Mouse (Mus musculus): Measurements from ENCODE around the gene Arhgef11.

Gene Arhgef11

GRCm38 (mm10) chr3:87763202-87763601 is 145.8 kb downstream of the Arhgef11 start:
- no peak for DNase-seq

GRCm38 (mm10) chr3:87763683-87764289 is 146.4 kb downstream of the Arhgef11 start:
- no peak for DNase-seq

- DNase-seq: no peak
These were observed 147.1 kb downstream of the Arhgef11 start for GRCm38 (mm10) chr3:87764506-87764905.

- no peak for DNase-seq
These were observed 147.7 kb downstream of the Arhgef11 start for GRCm38 (mm10) chr3:87765091-87765490.

GRCm38 (mm10) chr3:87765631-87766283 is 148.4 kb downstream of the Arhgef11 start:
- no peak for DNase-seq

- DNase-seq: no peak
These were observed 148.9 kb downstream of the Arhgef11 start for GRCm38 (mm10) chr3:87766284-87766667.

GRCm38 (mm10) chr3:87767764-87768163 is 150.4 kb downstream of the Arhgef11 start:
- no peak for DNase-seq

GRCm38 (mm10) chr3:87768431-87768830 is 151.1 kb downstream of the Arhgef11 start:
- no peak for DNase-seq

GRCm38 (mm10) chr3:87768844-87769243 is 151.5 kb downstream of the Arhgef11 start:
- no peak for DNase-seq

- DNase-seq: no peak
These were observed 152.1 kb downstream of the Arhgef11 start for GRCm38 (mm10) chr3:87769506-87769905.

GRCm38 (mm10) chr3:87770280-87770679 is 152.9 kb downstream of the Arhgef11 start:
- DNase-seq: peak; percentile 34

- no peak for DNase-seq
These were observed 153.7 kb downstream of the Arhgef11 start for GRCm38 (mm10) chr3:87771088-87771487.

- DNase-seq: no peak
These were observed 160.9 kb downstream of the Arhgef11 start for GRCm38 (mm10) chr3:87778283-87778682.

GRCm38 (mm10) chr3:87779086-87779485 is 161.7 kb downstream of the Arhgef11 start:
- DNase-seq: no peak

GRCm38 (mm10) chr3:87783282-87784023 is 166.1 kb downstream of the Arhgef11 start:
- no peak for DNase-seq

GRCm38 (mm10) chr3:87785156-87785555 is 167.8 kb downstream of the Arhgef11 start:
- no peak for DNase-seq

- DNase-seq: no peak
These were observed 168.4 kb downstream of the Arhgef11 start for GRCm38 (mm10) chr3:87785626-87786214.
